Mouse (Mus musculus) cerebellum, postnatal 36 days (tissue): Measurements from ENCODE around the gene Dmxl2.
A peak's percentile ranks its signal among the peaks of the same experiment; 100 is the strongest.

Experiments used
- DNase-seq, 2 experiments: peaks; one replicate each; pipeline ENCODE4 v3.0.0; 2021 to 2022; ENCODE audit warnings: mixed read lengths in 2 of 2

Dmxl2 gene

GRCm38 (mm10) chr9:54499291-54499690 is 2.1 kb downstream of the Dmxl2 start:
- DNase-seq = peak; percentile 32 to 44

- DNase-seq = no peak
Observed at GRCm38 (mm10) chr9:54490431-54490830, 11.0 kb downstream of the Dmxl2 start.

GRCm38 (mm10) chr9:54489599-54489998 is 11.8 kb downstream of the Dmxl2 start:
- no peak for DNase-seq

GRCm38 (mm10) chr9:54484927-54485326 is 16.5 kb downstream of the Dmxl2 start:
- DNase-seq = no peak

GRCm38 (mm10) chr9:54483215-54483614 is 18.2 kb downstream of the Dmxl2 start:
- DNase-seq = no peak

GRCm38 (mm10) chr9:54482763-54483162 is 18.7 kb downstream of the Dmxl2 start:
- DNase-seq = no peak

GRCm38 (mm10) chr9:54479054-54479453 is 22.4 kb downstream of the Dmxl2 start:
- no peak for DNase-seq

GRCm38 (mm10) chr9:54478117-54478516 is 23.3 kb downstream of the Dmxl2 start:
- DNase-seq = no peak

GRCm38 (mm10) chr9:54474546-54474945 is 26.9 kb downstream of the Dmxl2 start:
- DNase-seq = no peak

- DNase-seq = no peak
Observed at GRCm38 (mm10) chr9:54474031-54474430, 27.4 kb downstream of the Dmxl2 start.

GRCm38 (mm10) chr9:54472784-54473183 is 28.6 kb downstream of the Dmxl2 start:
- DNase-seq = no peak

GRCm38 (mm10) chr9:54469339-54469738 is 32.1 kb downstream of the Dmxl2 start:
- no peak for DNase-seq

GRCm38 (mm10) chr9:54467433-54467933 is 33.9 kb downstream of the Dmxl2 start:
- no peak for DNase-seq

GRCm38 (mm10) chr9:54463483-54464054 is 37.9 kb downstream of the Dmxl2 start:
- DNase-seq = peak in 1 of 2 experiments; percentile 11

GRCm38 (mm10) chr9:54439015-54439414 is 62.4 kb downstream of the Dmxl2 start:
- DNase-seq = no peak

GRCm38 (mm10) chr9:54438246-54438645 is 63.2 kb downstream of the Dmxl2 start:
- DNase-seq = peak; percentile 22 to 28

GRCm38 (mm10) chr9:54416238-54416637 is 85.2 kb downstream of the Dmxl2 start:
- DNase-seq = no peak

- no peak for DNase-seq
Observed at GRCm38 (mm10) chr9:54356756-54357155, 144.7 kb downstream of the Dmxl2 start.

GRCm38 (mm10) chr9:54342026-54342425 is 159.4 kb downstream of the Dmxl2 start:
- DNase-seq = no peak

GRCm38 (mm10) chr9:54336532-54337144 is 164.8 kb downstream of the Dmxl2 start:
- DNase-seq = peak; percentile 45 to 59

- no peak for DNase-seq
Observed at GRCm38 (mm10) chr9:54335582-54335981, 165.8 kb downstream of the Dmxl2 start.

- no peak for DNase-seq
Observed at GRCm38 (mm10) chr9:54329201-54329600, 172.2 kb downstream of the Dmxl2 start.

- peak in 1 of 2 experiments; percentile 7 for DNase-seq
Observed at GRCm38 (mm10) chr9:54323456-54323855, 178.0 kb downstream of the Dmxl2 start.

- no peak for DNase-seq
Observed at GRCm38 (mm10) chr9:54316363-54316762, 185.1 kb downstream of the Dmxl2 start.
